Mouse (Mus musculus) thymus, adult 18-20 months (tissue): ENCODE results near the gene Scnm1.
"Not testable (repeated sequence)": the region's sequence is repeated elsewhere in the genome, so short reads cannot be mapped to it uniquely, and the experiment has no call there.

Source experiments
- DNase-seq, 2 experiments: peaks; one replicate each; pipeline ENCODE4 v3.0.0; 2022; ENCODE audit warnings: mixed read lengths in 2 of 2

Scnm1 gene

GRCm38 (mm10) chr3:95142617-95143011 lies 8.8 kb upstream of the Scnm1 start:
- DNase-seq: peak; percentile 66 to 76

GRCm38 (mm10) chr3:95141952-95142616 lies 8.3 kb upstream of the Scnm1 start, which contains the start of gene Tnfaip8l2:
Gene Tnfaip8l2 (minus strand): TSS chr3:95142360.
- peak in 1 of 2 experiments; percentile 60 for DNase-seq

GRCm38 (mm10) chr3:95141474-95141873 lies 7.7 kb upstream of the Scnm1 start:
- DNase-seq: peak; percentile 68 to 85

- no peak for DNase-seq
Measured at GRCm38 (mm10) chr3:95140795-95141194, 7.0 kb upstream of the Scnm1 start.

- no peak for DNase-seq
Measured at GRCm38 (mm10) chr3:95140289-95140595, 6.4 kb upstream of the Scnm1 start.

GRCm38 (mm10) chr3:95139586-95140288 lies 5.9 kb upstream of the Scnm1 start:
- DNase-seq: no peak

- no peak for DNase-seq
Measured at GRCm38 (mm10) chr3:95136336-95136735, 2.5 kb upstream of the Scnm1 start.

GRCm38 (mm10) chr3:95135433-95136052 lies 1.7 kb upstream of the Scnm1 start:
- peak in 1 of 2 experiments; percentile 35 for DNase-seq

GRCm38 (mm10) chr3:95135023-95135422 lies 1.2 kb upstream of the Scnm1 start:
- DNase-seq: peak; percentile 22 to 50

GRCm38 (mm10) chr3:95134133-95134532 lies 322 bp upstream of the Scnm1 start:
- DNase-seq: not testable (repeated sequence)

- no peak for DNase-seq
Measured at GRCm38 (mm10) chr3:95133176-95133575, 635 bp downstream of the Scnm1 start.

- DNase-seq: not testable (repeated sequence)
Measured at GRCm38 (mm10) chr3:95132389-95132788, 1.4 kb downstream of the Scnm1 start.

- DNase-seq: no peak
Measured at GRCm38 (mm10) chr3:95130081-95130480, 3.7 kb downstream of the Scnm1 start.

GRCm38 (mm10) chr3:95129226-95129651 lies 4.6 kb downstream of the Scnm1 start:
- DNase-seq: no peak

- DNase-seq: no peak
Measured at GRCm38 (mm10) chr3:95124972-95125371, 8.8 kb downstream of the Scnm1 start.

- no peak for DNase-seq
Measured at GRCm38 (mm10) chr3:95124246-95124645, 9.6 kb downstream of the Scnm1 start, which contains the start of gene Tmod4. Gene Tmod4 (plus strand): TSS chr3:95124476.

GRCm38 (mm10) chr3:95121580-95121979 lies 12.2 kb downstream of the Scnm1 start:
- DNase-seq: no peak

GRCm38 (mm10) chr3:95117751-95118150 lies 16.1 kb downstream of the Scnm1 start:
- no peak for DNase-seq

GRCm38 (mm10) chr3:95112760-95113159 lies 21.1 kb downstream of the Scnm1 start:
- DNase-seq: no peak

GRCm38 (mm10) chr3:95110911-95111726 lies 22.7 kb downstream of the Scnm1 start, which contains the start of gene Vps72:
Gene Vps72 (plus strand): TSS chr3:95111022.
- peak; percentile 82 to 87 for DNase-seq

- no peak for DNase-seq
Measured at GRCm38 (mm10) chr3:95107898-95108297, 25.9 kb downstream of the Scnm1 start.

- DNase-seq: not testable (repeated sequence)
Measured at GRCm38 (mm10) chr3:95107308-95107707, 26.5 kb downstream of the Scnm1 start.
